Mouse (Mus musculus): ENCODE data around the gene Fem1a.

Fem1a gene

GRCm38 (mm10) chr17:56305826-56306225 is 49.2 kb downstream of the Fem1a start:
- DNase-seq: peak; percentile 37

GRCm38 (mm10) chr17:56308088-56308487 is 51.5 kb downstream of the Fem1a start:
- DNase-seq: peak; percentile 37

- DNase-seq: peak; percentile 62
These were observed 52.8 kb downstream of the Fem1a start for GRCm38 (mm10) chr17:56309191-56309945.
